Mouse (Mus musculus) lung, adult 2 months (tissue): ENCODE data around the gene Olfr250.

Experiments used
- CTCF ChIP-seq: fragments of 200-500 bp; IDR thresholded peaks from 2 replicates; pipeline ENCODE4 v1.5.1; 2011; ENCODE audit warnings: mild to moderate bottlenecking, low read length, control low read depth; ENCODE audit not compliant: insufficient read depth
- POLR2A ChIP-seq: fragments of 200-500 bp; IDR thresholded peaks from 2 replicates; pipeline ENCODE4 v1.6.1; 2011; ENCODE audit warnings: low read depth, mild to moderate bottlenecking, control low read depth, low read length, borderline replicate concordance; ENCODE audit errors: extremely low read depth

GRCm38 (mm10) chr9:38376786-38377185 is 10.1 kb downstream of the Olfr250 start, which contains the start of gene Olfr251:
- no peak for TF ChIP-seq CTCF
- no peak for TF ChIP-seq POLR2A
